Mouse (Mus musculus) left cerebral cortex, postnatal 14 days (tissue): ENCODE data around the gene Cdc25b. TPM values are rescaled to one million over a fixed set of nuclear protein-coding genes. Genes with fewer than 3 reads are reported as not detected.
A peak's percentile ranks its signal among the peaks of the same experiment; 100 is the strongest.

Source experiments
- DNase-seq, 2 experiments: peaks; one replicate each; pipeline ENCODE4 v3.0.0; 2021 to 2022; ENCODE audit warnings: low spot score in 2 of 2, mixed read lengths in 1 of 2
- intact Hi-C: fragments of 180-260 bp; cut with DNase I; formaldehyde crosslinking; loops from one replicate; pipeline ENCODE4 v1.15.1; 2025
- long read RNA-seq, 2 experiments: library from polyadenylated mRNA; stranded (forward); transcript quantifications; one replicate each; pipeline ENCODE4 v2.0.0; 2021
- total RNA-seq, 2 experiments: library from RNA; stranded (reverse); gene quantifications; 2 replicates each; pipeline ENCODE4 v1.2.3; 2021

The Cdc25b gene
- 10 to 100 TPM; 11.9 to 15.4 TPM for total RNA-seq
- long read RNA-seq, experiment 1, partial matches to known transcripts: 0 of 4 reads
- long read RNA-seq, experiment 1, other reads (novel, unspliced or antisense): 3 of 4 reads
- long read RNA-seq, experiment 2, partial matches to known transcripts: 1 of 7 reads
- long read RNA-seq, experiment 2, other reads (novel, unspliced or antisense): 3 of 7 reads

DNA sequence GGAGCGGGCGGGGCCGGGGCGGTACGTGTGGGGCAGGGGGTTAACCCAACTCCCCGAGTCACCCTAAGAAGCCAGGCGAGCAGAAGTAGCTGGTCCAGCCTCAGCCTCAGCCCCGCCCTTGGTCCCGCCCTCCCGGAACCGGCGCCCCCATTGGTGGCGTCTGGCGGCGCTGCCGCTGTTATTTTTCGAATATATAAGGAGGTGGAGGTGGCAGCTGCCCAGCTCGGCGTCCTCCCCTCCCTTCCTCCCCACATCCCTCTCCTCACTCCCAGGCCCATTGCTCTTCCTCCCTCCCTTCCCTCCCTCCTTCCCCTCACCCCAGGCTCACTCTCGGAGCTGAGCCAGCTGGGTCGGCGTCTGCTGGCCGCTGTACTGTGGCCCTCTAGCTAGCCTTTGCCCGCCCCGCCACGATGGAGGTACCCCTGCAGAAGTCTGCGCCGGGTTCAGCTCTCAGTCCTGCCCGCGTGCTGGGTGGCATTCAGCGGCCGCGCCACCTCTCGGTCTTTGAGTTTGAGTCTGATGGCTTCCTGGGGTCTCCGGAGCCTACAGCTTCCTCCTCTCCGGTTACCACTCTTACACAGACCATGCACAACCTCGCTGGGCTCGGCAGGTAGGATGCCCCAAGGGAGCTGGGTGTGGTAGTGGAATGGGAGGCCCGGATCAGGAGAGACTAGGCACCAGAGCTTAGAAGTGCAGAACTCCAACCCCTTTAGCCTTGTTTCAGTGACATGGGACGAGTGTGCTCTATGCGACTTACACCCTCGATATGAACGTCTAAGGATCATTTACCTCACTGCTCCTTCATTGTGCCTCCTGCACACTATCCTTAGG is at the start of gene Cdc25b, which contains the start of gene Spef1:
Gene Cdc25b, plus strand, starts transcription at position 179 of the 831 bp plus-strand sequence.
Gene Spef1, minus strand, starts transcription at position 512 of the 831 bp plus-strand sequence.
- peak; percentile 79 for DNase-seq
- intact Hi-C loops: loop anchor here (2.0 to 10.0 kb wide), 2 partner anchors 76 to 228 kb away; partner anchors contain the start of gene Pank2

DNA sequence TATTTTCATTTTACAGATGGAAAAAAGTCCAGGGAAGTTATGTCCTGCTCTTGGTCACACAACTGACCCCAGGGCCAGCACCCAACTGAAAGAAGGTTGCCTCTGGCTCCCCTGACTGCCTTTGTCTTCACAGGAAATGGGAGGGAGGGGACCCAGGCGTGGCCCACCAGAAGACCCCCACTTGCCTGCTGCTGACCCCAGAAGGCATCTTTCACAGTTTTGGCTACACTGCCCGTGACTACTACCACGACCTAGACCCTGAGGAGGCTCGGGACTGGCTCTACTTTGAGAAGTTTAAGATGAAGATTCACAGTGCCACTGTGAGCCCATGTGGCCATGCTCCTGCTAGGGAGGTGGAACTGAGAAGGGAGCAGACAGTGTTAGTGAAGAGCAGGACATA is 48.5 kb upstream of the Cdc25b start:
- intact Hi-C loops: no loop called here
- DNase-seq: no peak

- no peak for DNase-seq
- intact Hi-C loops: no loop called here
Observed at GRCm38 (mm10) chr2:131138760-131139159, 48.0 kb upstream of the Cdc25b start.

GRCm38 (mm10) chr2:131139287-131139686 is 47.5 kb upstream of the Cdc25b start:
- DNase-seq: no peak

DNA sequence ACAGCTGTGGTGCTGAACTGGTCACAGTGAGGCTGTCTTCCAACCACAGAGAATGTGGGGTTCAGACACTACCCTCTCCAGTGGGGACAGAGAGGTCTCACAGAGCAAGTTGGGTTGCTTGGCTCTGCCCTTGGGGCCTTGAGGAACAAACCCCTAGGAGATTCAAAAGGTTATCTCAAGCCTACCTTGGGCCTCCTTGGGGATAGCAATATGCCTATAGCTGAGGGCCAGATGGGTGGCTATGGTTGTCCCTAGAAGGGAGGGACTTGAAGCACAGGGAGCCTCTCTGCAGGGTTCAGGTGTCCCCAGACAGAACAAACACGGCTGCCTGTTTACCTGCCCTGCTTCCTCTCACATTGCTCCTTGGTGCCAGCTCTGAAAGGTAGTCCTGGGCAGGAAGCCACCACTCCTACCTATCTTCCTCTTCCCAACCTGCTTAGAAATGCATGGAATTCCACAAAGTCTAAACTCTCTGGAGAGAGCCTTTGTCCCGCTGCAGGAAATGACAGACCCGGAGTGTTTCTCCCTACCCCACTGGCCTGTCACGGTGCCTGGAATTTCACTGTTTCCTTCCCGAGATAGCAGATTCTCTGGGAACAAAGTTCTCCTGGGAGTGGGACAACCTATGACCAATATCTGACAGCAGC is 46.7 kb upstream of the Cdc25b start:
- DNase-seq: no peak
- intact Hi-C loops: no loop called here

More at GRCm38 (mm10) chr2:131139287-131139686, 47.5 kb upstream of the Cdc25b start:
- intact Hi-C loops: no loop called here

DNA sequence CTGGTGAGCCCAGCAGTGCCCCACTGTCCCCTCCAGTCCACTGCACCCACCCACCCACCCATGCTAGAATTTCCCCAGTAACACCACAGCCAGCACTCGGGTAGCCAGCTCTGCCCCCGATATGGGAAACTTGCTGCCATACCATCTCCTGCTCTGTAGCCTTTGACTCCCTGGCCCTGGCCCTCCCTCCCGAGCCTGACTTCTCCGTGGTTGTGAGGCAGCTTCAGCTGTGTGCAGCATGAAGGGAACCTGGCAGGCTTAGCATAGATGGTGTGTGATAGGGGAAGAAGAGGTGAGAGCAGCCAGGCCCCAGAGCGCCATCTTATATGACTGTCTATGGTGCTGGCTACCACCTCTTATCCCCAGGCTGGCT is 46.2 kb upstream of the Cdc25b start:
- intact Hi-C loops: no loop called here
- DNase-seq: no peak

DNA sequence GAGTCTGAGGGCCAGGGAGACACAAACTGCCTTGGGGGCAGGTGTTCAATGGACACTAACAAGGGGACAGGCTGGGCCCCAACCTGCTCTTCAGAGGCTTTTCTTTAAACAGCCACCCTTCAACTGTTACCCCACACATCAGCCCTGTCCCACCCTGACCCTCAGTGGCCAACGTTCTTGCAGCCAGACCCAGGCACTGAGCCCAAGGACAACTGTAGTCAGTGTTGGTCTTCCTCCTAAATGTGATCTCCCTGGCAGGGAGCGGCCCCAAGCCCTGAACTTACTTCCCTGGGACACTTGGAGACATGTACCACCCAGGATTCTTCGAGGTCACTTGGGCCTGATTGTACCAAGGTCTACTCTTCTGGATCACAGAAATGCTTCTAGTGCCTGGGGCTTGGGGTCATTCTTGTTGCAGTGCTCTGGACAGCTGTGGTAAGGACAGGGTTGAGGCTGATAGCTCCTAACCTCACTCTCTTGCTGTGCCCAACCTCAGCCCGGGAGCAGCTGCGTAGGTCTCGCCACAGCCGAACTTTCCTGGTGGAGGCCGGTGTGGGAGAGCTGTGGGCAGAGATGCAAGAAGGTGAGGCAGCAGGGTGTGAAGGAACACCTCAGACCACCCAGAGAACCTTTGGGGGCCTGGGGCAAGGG is 45.3 kb upstream of the Cdc25b start:
- DNase-seq: no peak
- intact Hi-C loops: no loop called here

DNA sequence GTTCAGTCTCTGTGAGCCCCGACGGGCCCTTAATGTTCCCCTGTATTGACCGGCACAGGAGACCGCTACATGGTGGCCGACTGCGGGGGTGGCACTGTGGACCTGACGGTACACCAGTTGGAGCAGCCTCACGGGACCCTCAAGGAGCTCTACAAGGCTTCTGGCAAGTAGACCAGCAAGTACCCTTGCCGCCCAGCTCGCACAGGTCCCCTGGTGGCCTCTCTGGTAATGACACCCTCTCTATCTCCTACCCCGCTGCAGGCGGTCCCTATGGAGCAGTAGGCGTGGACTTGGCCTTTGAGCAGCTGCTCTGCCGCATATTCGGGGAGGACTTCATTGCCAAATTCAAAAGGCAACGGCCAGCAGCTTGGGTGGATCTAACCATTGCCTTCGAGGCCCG is 44.2 kb upstream of the Cdc25b start:
- intact Hi-C loops: no loop called here

GRCm38 (mm10) chr2:131143007-131143780 is 43.6 kb upstream of the Cdc25b start:
- DNase-seq: no peak
- intact Hi-C loops: no loop called here

More for the DNA sequence above, 44.2 kb upstream of the Cdc25b start:
- DNase-seq: peak; percentile 54 to 55

DNA sequence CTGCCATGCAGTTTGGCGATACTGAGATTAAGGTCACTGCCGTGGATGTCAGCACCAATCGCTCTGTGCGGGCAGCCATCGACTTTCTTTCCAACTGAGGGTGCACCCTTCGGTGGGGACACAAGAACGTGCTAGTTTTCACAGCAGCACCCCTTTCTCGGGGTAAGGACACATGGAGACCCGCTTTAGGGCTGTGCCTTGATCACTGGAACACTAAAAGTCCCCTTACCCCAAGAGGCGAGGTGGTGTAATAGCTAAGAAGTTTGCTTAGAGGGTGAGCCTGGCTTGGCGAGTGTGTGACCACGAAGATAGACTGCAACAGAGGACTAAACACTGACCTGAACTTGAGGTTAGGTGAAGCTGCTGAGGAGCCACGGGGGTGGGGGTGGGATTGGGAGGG is 41.6 kb upstream of the Cdc25b start:
- intact Hi-C loops: no loop called here
- no peak for DNase-seq

DNA sequence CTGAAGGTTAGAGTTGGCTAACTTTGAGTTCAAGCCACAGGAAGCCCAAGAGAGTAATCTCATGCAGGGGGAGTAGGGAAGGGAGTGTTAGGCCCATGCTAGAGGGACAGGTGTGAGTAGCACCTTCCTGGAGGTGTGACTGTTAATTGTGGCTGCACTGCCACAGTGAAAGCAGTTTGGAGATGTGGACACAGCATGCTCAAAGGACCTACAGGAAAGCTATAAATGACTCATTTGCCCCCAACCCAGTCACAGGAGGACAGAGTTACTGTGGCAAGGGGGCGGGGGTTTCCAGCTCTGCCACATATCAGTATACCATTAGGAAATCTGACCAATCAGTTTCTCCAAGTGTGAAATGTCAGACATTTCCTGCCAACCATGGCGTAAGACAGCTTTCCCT is 41.2 kb upstream of the Cdc25b start:
- intact Hi-C loops: no loop called here
- DNase-seq: no peak

DNA sequence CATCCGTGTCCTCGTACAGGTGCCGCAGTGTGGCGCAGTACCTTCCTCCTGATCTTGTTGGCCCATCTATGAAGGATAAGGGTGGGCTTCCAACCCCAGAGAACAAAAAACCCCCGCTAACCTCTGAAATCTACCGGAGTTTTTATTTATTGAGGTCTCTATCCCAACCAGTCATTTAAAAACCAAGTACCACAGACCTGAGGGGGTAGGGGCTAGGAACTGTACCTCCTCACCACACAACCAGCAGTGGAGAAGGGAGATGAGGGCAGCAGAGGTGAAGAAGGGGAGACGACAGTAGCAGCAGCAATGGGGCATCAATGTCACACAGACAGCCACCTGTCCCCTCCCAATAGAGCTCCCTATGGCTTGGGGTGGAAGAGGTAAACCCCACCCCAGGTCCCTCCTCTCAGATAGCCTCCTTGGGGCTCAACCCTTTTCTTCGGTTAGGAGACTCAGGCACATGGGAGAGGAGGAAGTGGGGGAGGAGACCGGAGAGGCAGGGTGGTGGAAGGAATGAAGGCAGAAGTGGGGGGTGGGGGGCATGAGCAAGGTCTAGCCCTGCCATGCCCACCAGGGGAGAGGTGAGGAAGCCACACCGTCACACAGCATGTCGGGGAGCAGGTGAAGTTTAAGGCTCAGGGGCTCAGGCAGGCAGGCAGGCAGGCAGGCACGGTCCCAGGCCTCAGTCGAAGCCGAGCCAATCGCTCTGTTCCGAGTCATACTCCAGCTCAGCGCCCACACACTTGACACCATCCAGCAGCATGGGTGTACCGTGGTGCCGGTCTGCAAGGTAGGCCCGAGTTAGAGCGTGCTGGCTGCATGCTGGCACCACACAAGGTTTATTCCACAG is 40.3 kb upstream of the Cdc25b start:
- DNase-seq: no peak
- intact Hi-C loops: no loop called here

- DNase-seq: no peak
- intact Hi-C loops: no loop called here
Observed at GRCm38 (mm10) chr2:131147043-131147365, 39.7 kb upstream of the Cdc25b start.

DNA sequence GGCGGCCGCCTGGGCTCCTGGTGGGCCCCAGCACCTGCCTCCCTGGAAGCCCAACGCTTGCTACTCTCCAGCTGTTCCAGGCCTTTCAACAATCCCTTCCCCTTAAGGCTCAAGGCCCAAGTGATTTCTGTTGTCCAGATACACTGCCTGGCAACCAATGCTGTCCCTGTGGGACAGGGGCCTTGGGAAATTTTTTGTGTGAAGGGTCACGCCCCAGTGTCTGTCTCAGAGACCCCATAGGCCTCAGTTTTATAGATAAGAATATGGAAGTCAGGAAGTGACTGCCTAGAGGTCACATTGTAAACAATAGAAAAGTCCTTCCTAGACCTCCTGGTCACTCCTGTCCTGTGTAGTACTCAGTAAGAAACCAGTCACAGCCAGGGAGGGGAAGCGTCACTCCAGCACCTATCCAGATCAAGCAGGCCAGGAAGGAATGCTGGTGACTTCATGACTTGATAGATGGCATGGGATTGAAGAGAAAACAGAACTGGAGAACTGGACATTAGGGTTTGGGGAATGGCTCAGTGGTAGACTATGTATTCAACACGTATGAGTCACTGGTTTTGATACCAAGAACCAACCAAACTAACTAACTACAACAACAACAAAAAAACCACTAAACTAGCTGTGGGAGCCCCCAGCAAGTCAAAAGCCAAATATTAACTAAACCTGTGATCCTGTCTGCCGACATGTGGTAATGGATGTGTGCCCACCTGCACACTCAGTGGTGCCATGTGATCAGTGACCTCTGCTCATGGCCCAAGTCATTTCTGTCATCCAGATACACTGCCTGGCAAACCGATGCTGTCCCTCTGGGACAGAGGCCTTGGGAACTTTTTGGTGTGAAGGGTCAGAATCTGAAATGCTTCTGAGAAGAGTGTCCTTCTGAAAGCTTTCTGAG is 38.1 kb upstream of the Cdc25b start:
- DNase-seq: no peak
- intact Hi-C loops: no loop called here

DNA sequence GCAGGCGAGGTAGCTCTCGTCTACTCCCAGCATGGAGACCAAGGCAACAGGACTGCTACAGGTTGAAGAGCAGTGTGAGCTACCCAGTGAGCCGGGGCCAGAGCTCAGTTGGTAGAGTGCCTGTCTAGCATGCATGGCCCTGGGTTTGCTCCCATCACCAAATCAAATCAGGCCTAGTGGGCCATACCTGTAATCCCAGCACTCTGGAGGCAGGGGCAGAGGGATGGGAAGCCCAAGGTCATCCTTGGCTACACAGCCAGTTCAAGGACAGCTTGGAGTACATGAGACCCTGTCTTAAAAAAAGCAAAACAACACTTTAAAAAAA is 37.5 kb upstream of the Cdc25b start:
- no peak for DNase-seq
- intact Hi-C loops: no loop called here

DNA sequence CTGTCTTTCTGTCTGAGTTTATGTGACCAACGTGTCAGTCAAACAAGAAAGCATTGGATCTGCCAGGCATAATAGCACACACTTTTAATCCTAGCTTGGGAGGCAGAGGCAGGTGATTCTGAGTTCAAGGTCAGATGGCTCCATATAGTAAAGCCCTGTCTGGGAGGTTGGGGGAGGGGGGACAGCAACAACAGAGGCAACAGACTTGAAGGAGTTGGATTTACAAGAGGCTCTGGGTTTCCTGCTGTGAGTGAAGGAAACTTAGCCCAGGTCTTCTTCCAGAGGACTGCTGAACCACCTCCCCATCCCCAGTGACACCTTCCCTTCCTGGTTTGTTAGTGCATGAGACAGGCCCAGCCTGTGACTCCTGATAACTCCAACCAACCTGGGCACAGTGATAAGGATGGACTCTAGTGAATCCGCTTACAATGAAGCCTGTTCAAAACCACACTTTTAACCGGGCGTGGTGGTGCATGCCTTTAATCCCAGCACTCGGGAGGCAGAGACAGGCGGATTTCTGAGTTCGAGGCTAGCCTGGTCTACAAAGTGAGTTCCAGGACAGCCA is 34.5 kb upstream of the Cdc25b start:
- DNase-seq: no peak
- intact Hi-C loops: no loop called here

GRCm38 (mm10) chr2:131154036-131154435 is 32.7 kb upstream of the Cdc25b start:
- no peak for DNase-seq
- intact Hi-C loops: no loop called here
